Mouse (Mus musculus): Measurements from ENCODE around the gene Mthfr. TPM values are rescaled to one million over a fixed set of nuclear protein-coding genes. Genes with fewer than 3 reads are reported as not detected.

The Mthfr gene
- polyA plus RNA-seq, 1 experiment from 2014 or later, result 11.2 TPM

- Histone ChIP-seq H3K36me3 (no peaks in the 10 kb centered on the region), H3K27me3 (no peaks in the 10 kb centered on the region), H3K27ac (no peak overlapping the region), H3K4me3 (no peak overlapping the region), H3K4me2 (no peak overlapping the region), H3K9me3 (replicated peaks) (no peaks in the 10 kb centered on the region), H3K9ac (no peak overlapping the region), H3K4me1 (replicated peaks) (no peaks in the 10 kb centered on the region)
- 78% methylated on average over 4 of the region's 4 CpGs for WGBS
- ATAC-seq (replicated peaks; ENCODE audit: insufficient number of reproducible peaks, insufficient read depth, low FRiP score, low read depth), result no peak
Measured at GRCm38 (mm10) chr4:148095081-148095480, 56.2 kb downstream of the Mthfr start.

- Histone ChIP-seq H3K4me3 (no peak overlapping the region), H3K4me1 (replicated peaks) (peaks cover 8% of the 10 kb centered on the region), H3K27ac (no peak overlapping the region), H3K4me2 (no peak overlapping the region), H3K27me3 (no peaks in the 10 kb centered on the region), H3K9ac (no peak overlapping the region), H3K36me3 (no peaks in the 10 kb centered on the region), H3K9me3 (replicated peaks) (no peaks in the 10 kb centered on the region)
- no peak for ATAC-seq (replicated peaks; ENCODE audit: insufficient number of reproducible peaks, insufficient read depth, low FRiP score, low read depth)
- WGBS, result 75% methylated on average over 2 of the region's 2 CpGs
Measured at GRCm38 (mm10) chr4:148097936-148098335, 59.1 kb downstream of the Mthfr start.

- no peaks in the 10 kb centered on the region for H3K27me3 ChIP-seq
- H3K9me3 ChIP-seq (replicated peaks), result no peaks in the 10 kb centered on the region
- ATAC-seq (replicated peaks; ENCODE audit: insufficient number of reproducible peaks, insufficient read depth, low FRiP score, low read depth), result no peak
- no peak overlapping the region for H3K27ac ChIP-seq
- WGBS, result 49% methylated on average over 3 of the region's 3 CpGs
- no peak overlapping the region for H3K4me2 ChIP-seq
- H3K9ac ChIP-seq, result no peak overlapping the region
- no peak overlapping the region for H3K4me3 ChIP-seq
- peaks cover 8% of the 10 kb centered on the region for H3K4me1 ChIP-seq (replicated peaks)
- no peaks in the 10 kb centered on the region for H3K36me3 ChIP-seq
Measured at GRCm38 (mm10) chr4:148098666-148099065, 59.8 kb downstream of the Mthfr start.

DNA sequence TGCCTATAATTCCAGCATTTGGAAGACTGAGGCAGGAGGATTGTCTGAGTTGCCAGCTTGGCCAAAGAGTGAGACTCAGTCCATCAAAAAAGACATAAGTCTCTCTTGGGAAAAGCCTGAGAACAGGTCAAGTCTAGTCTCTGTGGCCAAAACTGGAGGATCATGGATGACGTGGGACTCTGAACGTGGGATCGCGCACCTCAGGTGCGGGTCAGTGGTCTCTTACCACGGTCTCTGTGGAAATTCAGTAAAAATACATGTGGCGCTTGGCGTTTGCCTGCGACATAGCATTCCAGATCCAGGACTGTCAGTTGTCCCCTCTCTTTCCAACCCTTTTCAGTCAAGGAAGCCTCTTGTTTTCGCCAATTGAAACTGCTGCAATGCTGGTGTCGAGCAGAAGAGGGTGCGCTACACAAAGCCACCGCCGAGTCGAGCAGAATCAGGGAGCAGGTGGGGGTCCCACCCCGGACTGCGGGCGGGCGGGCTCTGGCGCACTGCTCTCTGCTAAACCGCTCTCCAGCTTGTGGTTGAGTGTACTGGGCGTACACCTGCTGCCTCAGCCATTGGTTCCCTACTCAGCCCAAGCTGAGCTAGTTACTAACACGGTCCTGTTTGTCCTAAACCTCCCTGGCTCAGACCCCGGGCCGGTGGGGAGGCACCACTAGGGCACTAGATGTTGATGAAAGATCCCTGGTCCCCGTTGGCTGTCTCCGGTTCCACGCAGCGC, 63.1 kb downstream of the Mthfr start:
- Histone ChIP-seq H3K4me1 (replicated peaks) (peaks cover 12% of the 10 kb centered on the region), H3K9ac (peak overlapping the region; percentile 53; the same call in 1 of the 2 replicates), H3K4me2 (peak overlapping the region; percentile 82), H3K9me3 (replicated peaks) (no peaks in the 10 kb centered on the region), H3K4me3 (peak overlapping the region; percentile 45), H3K27ac (0 out of 2 replicates have a peak overlapping the region, but pooled peaks have one; percentile 16), H3K36me3 (no peaks in the 10 kb centered on the region), H3K27me3 (0 out of 2 replicates have a peak, but pooled peaks cover 3% of the 10 kb centered on the region)
- ATAC-seq (replicated peaks; ENCODE audit: insufficient number of reproducible peaks, insufficient read depth, low FRiP score, low read depth), result peak; percentile 64
- WGBS, result 16% methylated on average over 29 of the region's 29 CpGs

DNA sequence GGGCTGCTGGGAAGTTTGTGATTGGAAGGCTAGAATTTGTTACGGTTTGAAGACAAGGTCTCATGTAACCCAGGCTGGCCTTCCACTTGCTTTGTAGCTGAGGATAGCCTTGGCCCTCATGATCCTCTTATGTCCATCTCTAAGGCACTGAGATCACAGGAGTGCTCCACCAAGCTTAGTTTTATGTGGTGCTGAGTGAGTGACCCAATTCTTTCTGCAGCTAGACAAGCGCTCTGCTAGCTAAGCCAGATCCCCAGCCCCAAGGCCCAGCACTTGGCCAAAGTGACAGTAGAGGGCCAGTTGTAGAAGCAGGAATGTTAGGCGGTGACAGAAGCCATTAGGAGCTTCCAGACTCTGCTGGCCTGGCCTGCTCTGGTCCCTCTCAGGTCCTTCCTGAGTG, 65.3 kb downstream of the Mthfr start:
- Histone ChIP-seq H3K9ac (no peak overlapping the region), H3K9me3 (replicated peaks) (no peaks in the 10 kb centered on the region), H3K36me3 (no peaks in the 10 kb centered on the region), H3K4me3 (no peak overlapping the region), H3K4me1 (replicated peaks) (peaks cover 28% of the 10 kb centered on the region), H3K4me2 (no peak overlapping the region), H3K27me3 (0 out of 2 replicates have a peak, but pooled peaks cover 3% of the 10 kb centered on the region), H3K27ac (no peak overlapping the region)
- no peak for ATAC-seq (replicated peaks; ENCODE audit: insufficient number of reproducible peaks, insufficient read depth, low FRiP score, low read depth)
- WGBS, result 74% methylated on average over 3 of the region's 3 CpGs

DNA sequence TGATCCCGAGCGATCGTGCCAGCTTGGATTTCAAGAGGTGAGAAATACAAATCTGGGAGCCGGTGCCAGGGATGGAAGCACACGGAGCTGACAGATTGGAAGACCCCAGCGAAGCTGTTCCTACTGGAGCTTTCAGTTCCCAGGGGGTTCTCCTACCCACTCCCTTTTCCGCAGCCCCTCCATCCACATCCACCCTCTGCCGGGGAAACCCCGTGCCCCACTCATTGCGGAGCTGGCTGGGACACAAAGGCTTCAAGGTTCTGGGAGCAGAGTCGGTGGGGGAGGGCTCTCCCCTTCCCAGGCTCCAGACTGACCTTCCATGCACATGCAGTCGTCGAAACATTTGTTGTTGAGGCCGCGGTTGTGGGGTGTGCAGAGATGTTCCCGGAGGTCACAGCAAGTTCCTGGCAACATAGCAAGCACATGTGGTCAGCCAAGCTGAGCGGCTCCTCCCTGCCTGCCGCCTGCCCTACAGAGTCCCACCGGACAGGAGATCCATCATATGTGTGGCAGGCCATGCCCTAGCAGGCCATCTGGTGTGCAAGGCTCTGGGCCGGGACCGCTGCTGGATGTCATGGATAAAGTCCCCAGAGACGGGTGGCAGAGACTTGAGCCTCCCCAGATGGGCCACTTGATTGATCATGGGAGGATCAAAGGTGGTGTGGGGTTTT, 68.9 kb downstream of the Mthfr start:
- Histone ChIP-seq H3K9ac (no peak overlapping the region), H3K4me1 (replicated peaks) (peaks cover 21% of the 10 kb centered on the region), H3K9me3 (replicated peaks) (no peaks in the 10 kb centered on the region), H3K4me2 (peak overlapping the region; percentile 26; the same call in 1 of the 2 replicates), H3K27me3 (peaks cover 5% of the 10 kb centered on the region; the same call in 1 of the 2 replicates), H3K4me3 (no peak overlapping the region), H3K27ac (no peak overlapping the region), H3K36me3 (no peaks in the 10 kb centered on the region)
- ATAC-seq (replicated peaks; ENCODE audit: insufficient number of reproducible peaks, insufficient read depth, low FRiP score, low read depth), result peak; percentile 25; the same call in 1 of the 2 replicates
- WGBS, result 36% methylated on average over 22 of the region's 22 CpGs

DNA sequence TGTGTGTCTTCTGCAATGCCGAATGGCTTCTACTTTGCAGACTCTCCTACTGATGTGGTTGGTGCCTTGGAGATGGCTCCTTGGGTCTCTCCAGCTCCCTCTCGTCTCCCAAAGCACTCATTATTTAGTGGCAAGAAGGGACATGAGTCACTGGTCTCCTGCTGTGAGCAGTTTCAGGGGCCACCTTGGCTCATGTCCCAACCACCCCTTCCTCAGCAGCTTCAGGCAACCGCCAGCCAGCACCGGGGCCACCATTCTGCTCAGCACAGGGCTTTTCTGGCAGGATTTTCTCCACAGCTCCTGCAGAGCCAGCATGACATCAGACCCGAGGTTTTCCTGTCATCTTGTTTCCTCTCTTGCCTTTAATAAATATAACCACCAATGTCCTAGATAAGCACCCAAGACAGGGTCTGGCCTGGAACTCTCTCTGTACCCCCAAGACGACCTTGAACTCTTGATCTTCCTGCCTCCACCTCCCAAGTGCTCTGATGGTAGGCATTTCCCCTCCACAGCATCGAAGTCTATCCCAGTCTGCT, 69.8 kb downstream of the Mthfr start:
- 36% methylated on average over 7 of the region's 7 CpGs for WGBS
- H3K36me3 ChIP-seq, result no peaks in the 10 kb centered on the region
- H3K4me3 ChIP-seq, result no peak overlapping the region
- H3K27ac ChIP-seq, result no peak overlapping the region
- ATAC-seq (replicated peaks; ENCODE audit: insufficient number of reproducible peaks, insufficient read depth, low FRiP score, low read depth), result no peak
- no peaks in the 10 kb centered on the region for H3K9me3 ChIP-seq (replicated peaks)
- H3K27me3 ChIP-seq, result peaks cover 6% of the 10 kb centered on the region; the same call in 1 of the 2 replicates
- H3K4me2 ChIP-seq, result no peak overlapping the region
- H3K9ac ChIP-seq, result no peak overlapping the region
- peaks cover 21% of the 10 kb centered on the region for H3K4me1 ChIP-seq (replicated peaks)

Other genes starting within 250 kb of the Mthfr start
- 8.4 and 9.0 TPM in 2 replicates for gene Zfp984, start 229.3 kb upstream of the Mthfr start, polyA plus RNA-seq (2015; fragmentation: Nextera tagmentation; extraction: Ambion mirVana)
- 3.4 and 4.0 TPM in 2 replicates for gene Zfp933, start 190.7 kb upstream of the Mthfr start, polyA plus RNA-seq (2015; fragmentation: Nextera tagmentation; extraction: Ambion mirVana)
- gene Miip, start 170.3 kb upstream of the Mthfr start, polyA plus RNA-seq (2015; fragmentation: Nextera tagmentation; extraction: Ambion mirVana), result 24.1 and 33.0 TPM in 2 replicates
- gene Fv1, start 170.1 kb upstream of the Mthfr start, polyA plus RNA-seq (2015; fragmentation: Nextera tagmentation; extraction: Ambion mirVana), result 10.0 and 10.2 TPM in 2 replicates
- gene Mfn2, start 134.4 kb upstream of the Mthfr start, polyA plus RNA-seq (2015; fragmentation: Nextera tagmentation; extraction: Ambion mirVana), result 141 and 144 TPM in 2 replicates
- gene Plod1, start 102.3 kb upstream of the Mthfr start, polyA plus RNA-seq (2015; fragmentation: Nextera tagmentation; extraction: Ambion mirVana), result 52.1 and 60.0 TPM in 2 replicates
- 12.1 and 17.6 TPM in 2 replicates for gene 2510039O18Rik, start 98.2 kb upstream of the Mthfr start, polyA plus RNA-seq (2015; fragmentation: Nextera tagmentation; extraction: Ambion mirVana)
- gene Nppb, start 53.3 kb upstream of the Mthfr start, polyA plus RNA-seq (2015; fragmentation: Nextera tagmentation; extraction: Ambion mirVana), result 130 and 171 TPM in 2 replicates
- gene Nppa, start 38.4 kb upstream of the Mthfr start, polyA plus RNA-seq (2015; fragmentation: Nextera tagmentation; extraction: Ambion mirVana), result 3,881 and 5,336 TPM in 2 replicates
- 6.6 and 7.7 TPM in 2 replicates for gene Clcn6, start 256 bp upstream of the Mthfr start, polyA plus RNA-seq (2015; fragmentation: Nextera tagmentation; extraction: Ambion mirVana)
- gene Agtrap, start 49.0 kb downstream of the Mthfr start, polyA plus RNA-seq (2015; fragmentation: Nextera tagmentation; extraction: Ambion mirVana), result 15.8 and 18.7 TPM in 2 replicates
- gene Mad2l2, start 91.3 kb downstream of the Mthfr start, polyA plus RNA-seq (2015; fragmentation: Nextera tagmentation; extraction: Ambion mirVana), result 30.9 and 35.4 TPM in 2 replicates
- gene Draxin, start 91.6 kb downstream of the Mthfr start, polyA plus RNA-seq (2015; fragmentation: Nextera tagmentation; extraction: Ambion mirVana), result 0.15 TPM in 1 of 2 replicates, not detected in the other
- gene Fbxo6, start 113.1 kb downstream of the Mthfr start, polyA plus RNA-seq (2015; fragmentation: Nextera tagmentation; extraction: Ambion mirVana), result 18.8 and 19.7 TPM in 2 replicates
- gene Fbxo44, start 121.4 kb downstream of the Mthfr start, polyA plus RNA-seq (2015; fragmentation: Nextera tagmentation; extraction: Ambion mirVana), result 26.5 and 27.0 TPM in 2 replicates
- 0.59 and 1.5 TPM in 2 replicates for gene Fbxo2, start 121.5 kb downstream of the Mthfr start, polyA plus RNA-seq (2015; fragmentation: Nextera tagmentation; extraction: Ambion mirVana)
- 0.05 TPM in 1 of 2 replicates, not detected in the other for gene Disp3, start 248.9 kb downstream of the Mthfr start, polyA plus RNA-seq (2015; fragmentation: Nextera tagmentation; extraction: Ambion mirVana)